Mouse (Mus musculus) MEL-GATA-1-ER (cell line): ENCODE data around the gene Phf12.
A peak's percentile ranks its signal among the peaks of the same experiment; 100 is the strongest.

Experiments used
- DNase-seq: peaks from one replicate; pipeline ENCODE4 v3.0.0-alpha.2; 2012; ENCODE audit warnings: low read depth; ENCODE audit errors: extremely low read depth

Phf12 gene

GRCm38 (mm10) chr11:77982441-77982905 is at the start of gene Phf12:
Gene Phf12 (plus strand): TSS chr11:77982754.
- DNase-seq = peak; percentile 95

- DNase-seq = no peak
Observed at GRCm38 (mm10) chr11:77934111-77934521, 48.4 kb upstream of the Phf12 start.

- DNase-seq = no peak
Observed at GRCm38 (mm10) chr11:77934568-77935311, 47.8 kb upstream of the Phf12 start.

- DNase-seq = no peak
Observed at GRCm38 (mm10) chr11:77936846-77937245, 45.7 kb upstream of the Phf12 start.

GRCm38 (mm10) chr11:77937649-77938410 is 44.7 kb upstream of the Phf12 start:
- DNase-seq = no peak

- no peak for DNase-seq
Observed at GRCm38 (mm10) chr11:77942230-77942629, 40.3 kb upstream of the Phf12 start.

GRCm38 (mm10) chr11:77947860-77948259 is 34.7 kb upstream of the Phf12 start:
- no peak for DNase-seq

- DNase-seq = no peak
Observed at GRCm38 (mm10) chr11:77950125-77950685, 32.3 kb upstream of the Phf12 start.

GRCm38 (mm10) chr11:77950797-77951228 is 31.7 kb upstream of the Phf12 start:
- no peak for DNase-seq

- no peak for DNase-seq
Observed at GRCm38 (mm10) chr11:77953671-77954070, 28.9 kb upstream of the Phf12 start.

- DNase-seq = no peak
Observed at GRCm38 (mm10) chr11:77956428-77956827, 26.1 kb upstream of the Phf12 start.

GRCm38 (mm10) chr11:77958268-77958667 is 24.3 kb upstream of the Phf12 start:
- DNase-seq = no peak

GRCm38 (mm10) chr11:77958932-77959331 is 23.6 kb upstream of the Phf12 start:
- DNase-seq = no peak

- no peak for DNase-seq
Observed at GRCm38 (mm10) chr11:77960199-77960598, 22.4 kb upstream of the Phf12 start.

- DNase-seq = no peak
Observed at GRCm38 (mm10) chr11:77960898-77961297, 21.7 kb upstream of the Phf12 start.

- DNase-seq = no peak
Observed at GRCm38 (mm10) chr11:77962946-77963345, 19.6 kb upstream of the Phf12 start.

- DNase-seq = peak; percentile 70
Observed at GRCm38 (mm10) chr11:77964415-77965095, 18.0 kb upstream of the Phf12 start.

GRCm38 (mm10) chr11:77965101-77966036 is 17.2 kb upstream of the Phf12 start:
- DNase-seq = no peak

GRCm38 (mm10) chr11:77966037-77966391 is 16.5 kb upstream of the Phf12 start:
- no peak for DNase-seq

GRCm38 (mm10) chr11:77967114-77967513 is 15.4 kb upstream of the Phf12 start:
- DNase-seq = no peak

- DNase-seq = no peak
Observed at GRCm38 (mm10) chr11:77968786-77969185, 13.8 kb upstream of the Phf12 start.
